Mouse (Mus musculus) testis, adult 2 months (tissue): Measurements from ENCODE around the gene Hnrnpd.

ENCODE experiments used
- CTCF ChIP-seq: fragments of 200-500 bp; IDR thresholded peaks from 2 replicates; pipeline ENCODE4 v1.5.1; 2012; ENCODE audit warnings: low read depth, mild to moderate bottlenecking, inconsistent platforms, low read length, moderate library complexity; ENCODE audit not compliant: control insufficient read depth, insufficient read depth, insufficient replicate concordance
- POLR2A ChIP-seq: fragments of 200-500 bp; IDR thresholded peaks from 2 replicates; pipeline ENCODE4 v1.6.1; 2012; ENCODE audit warnings: low read depth, mild to moderate bottlenecking, inconsistent platforms, low read length, moderate library complexity; ENCODE audit not compliant: control insufficient read depth

DNA sequence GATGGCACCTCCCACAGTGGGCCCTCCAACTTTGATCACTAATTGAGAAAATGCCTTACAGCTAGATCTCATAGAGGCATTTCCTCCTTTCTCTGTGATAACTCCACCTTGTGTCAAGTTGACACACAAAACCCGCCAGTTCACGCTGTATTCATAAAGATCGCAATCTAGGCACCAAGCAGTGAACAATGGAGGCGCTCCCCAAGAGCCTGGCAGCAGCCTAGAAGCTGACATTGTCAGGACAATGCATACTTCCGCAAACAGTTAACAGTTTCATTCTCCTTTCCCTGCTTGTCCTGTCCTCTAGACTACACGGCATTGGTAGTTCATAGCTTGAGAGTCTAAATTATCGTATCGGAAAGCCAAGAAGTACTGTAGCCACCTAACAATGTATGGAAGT, 56.7 kb downstream of the Hnrnpd start:
- TF ChIP-seq POLR2A (no peak), CTCF (no peak)
